Mouse (Mus musculus): Measurements from ENCODE around the gene Gm20388. TPM values are rescaled to one million over a fixed set of nuclear protein-coding genes. Genes with fewer than 3 reads are reported as not detected.

Gene Gm20388
- polyA plus RNA-seq, 1 experiment from 2014 or later = 5.3 TPM

GRCm38 (mm10) chr8:120324555-120324954, 413.9 kb downstream of the Gm20388 start:
- no peaks in the 10 kb centered on the region for H3K27me3 ChIP-seq (replicated peaks; ENCODE audit: control insufficient read depth, insufficient read depth, low read length)
- H3K4me1 ChIP-seq (replicated peaks; ENCODE audit: control insufficient read depth, insufficient read depth, low read length) = peaks cover 55% of the 10 kb centered on the region
- no peak for ATAC-seq (replicated peaks; ENCODE audit: low FRiP score)
- no peaks in the 10 kb centered on the region for H3K9me3 ChIP-seq (ENCODE audit: control insufficient read depth, low read length)
- H3K36me3 ChIP-seq (ENCODE audit: control insufficient read depth, insufficient read depth, low read length) = no peaks in the 10 kb centered on the region
- no peak overlapping the region for H3K4me2 ChIP-seq
- H3K27ac ChIP-seq (ENCODE audit: low read depth, low read length) = peak overlapping the region; percentile 77
- DNase-seq (ENCODE audit: low spot score) = no peak
- 60% methylated on average over 3 of the region's 3 CpGs for WGBS
- 0 out of 2 replicates have a peak overlapping the region, but pooled peaks have one; percentile 52 for H3K9ac ChIP-seq (ENCODE audit: low read depth, low read length)
- H3K4me3 ChIP-seq (ENCODE audit: low read depth, low read length) = no peak overlapping the region

GRCm38 (mm10) chr8:120325172-120325767, 414.6 kb downstream of the Gm20388 start:
- Histone ChIP-seq H3K9ac (ENCODE audit: low read depth, low read length) (peak overlapping the region; percentile 52), H3K27ac (ENCODE audit: low read depth, low read length) (peak overlapping the region; percentile 77)
- 44% methylated on average over 5 of the region's 5 CpGs for WGBS

GRCm38 (mm10) chr8:120327131-120327554, 416.5 kb downstream of the Gm20388 start:
- Histone ChIP-seq H3K36me3 (ENCODE audit: control insufficient read depth, insufficient read depth, low read length) (no peaks in the 10 kb centered on the region), H3K4me1 (replicated peaks; ENCODE audit: control insufficient read depth, insufficient read depth, low read length) (peaks cover 57% of the 10 kb centered on the region), H3K4me2 (no peak overlapping the region), H3K9me3 (ENCODE audit: control insufficient read depth, low read length) (no peaks in the 10 kb centered on the region), H3K4me3 (ENCODE audit: low read depth, low read length) (no peak overlapping the region), H3K9ac (ENCODE audit: low read depth, low read length) (no peak overlapping the region), H3K27me3 (replicated peaks; ENCODE audit: control insufficient read depth, insufficient read depth, low read length) (no peaks in the 10 kb centered on the region), H3K27ac (ENCODE audit: low read depth, low read length) (no peak overlapping the region)
- ATAC-seq (replicated peaks; ENCODE audit: low FRiP score) = peak; percentile 24; the same call in 1 of the 2 replicates
- DNase-seq (ENCODE audit: low spot score) = no peak
- 48% methylated on average over 3 of the region's 3 CpGs for WGBS

More at GRCm38 (mm10) chr8:120325172-120325767, 414.6 kb downstream of the Gm20388 start:
- Histone ChIP-seq H3K4me1 (replicated peaks; ENCODE audit: control insufficient read depth, insufficient read depth, low read length) (peaks cover 52% of the 10 kb centered on the region), H3K4me3 (ENCODE audit: low read depth, low read length) (no peak overlapping the region), H3K4me2 (peak overlapping the region; percentile 20; the same call in 1 of the 2 replicates), H3K36me3 (ENCODE audit: control insufficient read depth, insufficient read depth, low read length) (no peaks in the 10 kb centered on the region), H3K27me3 (replicated peaks; ENCODE audit: control insufficient read depth, insufficient read depth, low read length) (no peaks in the 10 kb centered on the region), H3K9me3 (ENCODE audit: control insufficient read depth, low read length) (no peaks in the 10 kb centered on the region)
- ATAC-seq (replicated peaks; ENCODE audit: low FRiP score) (peak; percentile 78), DNase-seq (ENCODE audit: low spot score) (no peak)

- WGBS = 66% methylated on average over 13 of the region's 13 CpGs
- ATAC-seq (replicated peaks; ENCODE audit: low FRiP score) (no peak), DNase-seq (ENCODE audit: low spot score) (no peak)
- H3K4me2 ChIP-seq = no peak overlapping the region
- H3K9ac ChIP-seq (ENCODE audit: low read depth, low read length) = no peak overlapping the region
- H3K27me3 ChIP-seq (replicated peaks; ENCODE audit: control insufficient read depth, insufficient read depth, low read length) = no peaks in the 10 kb centered on the region
- H3K4me3 ChIP-seq (ENCODE audit: low read depth, low read length) = no peak overlapping the region
- no peak overlapping the region; the same call in 1 of the 2 replicates for H3K27ac ChIP-seq (ENCODE audit: low read depth, low read length)
- H3K9me3 ChIP-seq (ENCODE audit: control insufficient read depth, low read length) = no peaks in the 10 kb centered on the region
- H3K36me3 ChIP-seq (ENCODE audit: control insufficient read depth, insufficient read depth, low read length) = no peaks in the 10 kb centered on the region
- H3K4me1 ChIP-seq (replicated peaks; ENCODE audit: control insufficient read depth, insufficient read depth, low read length) = peaks cover 50% of the 10 kb centered on the region
Observed at GRCm38 (mm10) chr8:120328361-120329022, 417.9 kb downstream of the Gm20388 start.

- Histone ChIP-seq H3K9ac (ENCODE audit: low read depth, low read length) (no peak overlapping the region), H3K36me3 (ENCODE audit: control insufficient read depth, insufficient read depth, low read length) (no peaks in the 10 kb centered on the region), H3K27ac (ENCODE audit: low read depth, low read length) (no peak overlapping the region), H3K4me3 (ENCODE audit: low read depth, low read length) (no peak overlapping the region), H3K4me2 (no peak overlapping the region), H3K27me3 (replicated peaks; ENCODE audit: control insufficient read depth, insufficient read depth, low read length) (no peaks in the 10 kb centered on the region), H3K9me3 (ENCODE audit: control insufficient read depth, low read length) (no peaks in the 10 kb centered on the region), H3K4me1 (replicated peaks; ENCODE audit: control insufficient read depth, insufficient read depth, low read length) (peaks cover 48% of the 10 kb centered on the region)
- no peak for ATAC-seq (replicated peaks; ENCODE audit: low FRiP score)
- WGBS = 87% methylated on average over 11 of the region's 11 CpGs
- DNase-seq (ENCODE audit: low spot score) = no peak
Observed at GRCm38 (mm10) chr8:120329030-120329748, 418.5 kb downstream of the Gm20388 start.

- H3K4me3 ChIP-seq (ENCODE audit: low read depth, low read length) = no peak overlapping the region
- no peaks in the 10 kb centered on the region for H3K36me3 ChIP-seq (ENCODE audit: control insufficient read depth, insufficient read depth, low read length)
- H3K4me1 ChIP-seq (replicated peaks; ENCODE audit: control insufficient read depth, insufficient read depth, low read length) = peaks cover 50% of the 10 kb centered on the region
- no peak for DNase-seq (ENCODE audit: low spot score)
- H3K27ac ChIP-seq (ENCODE audit: low read depth, low read length) = 0 out of 2 replicates have a peak overlapping the region, but pooled peaks have one; percentile 4
- H3K9ac ChIP-seq (ENCODE audit: low read depth, low read length) = peak overlapping the region; percentile 32; the same call in 1 of the 2 replicates
- no peak for ATAC-seq (replicated peaks; ENCODE audit: low FRiP score)
- H3K4me2 ChIP-seq = peak overlapping the region; percentile 7; the same call in 1 of the 2 replicates
- no peaks in the 10 kb centered on the region for H3K27me3 ChIP-seq (replicated peaks; ENCODE audit: control insufficient read depth, insufficient read depth, low read length)
- WGBS = 71% methylated on average over 7 of the region's 7 CpGs
- no peaks in the 10 kb centered on the region for H3K9me3 ChIP-seq (ENCODE audit: control insufficient read depth, low read length)
Observed at GRCm38 (mm10) chr8:120331027-120331426, 420.4 kb downstream of the Gm20388 start.

GRCm38 (mm10) chr8:120332379-120333229, 422.0 kb downstream of the Gm20388 start:
- ATAC-seq (replicated peaks; ENCODE audit: low FRiP score) = 0 out of 2 replicates have a peak, but pooled peaks have one; percentile 9
- H3K4me3 ChIP-seq (ENCODE audit: low read depth, low read length) = peak overlapping the region; percentile 11; the same call in 1 of the 2 replicates
- 43% methylated on average over 16 of the region's 16 CpGs for WGBS
- H3K9ac ChIP-seq (ENCODE audit: low read depth, low read length) = no peak overlapping the region
- peak overlapping the region; percentile 34 for H3K4me2 ChIP-seq
- DNase-seq (ENCODE audit: low spot score) = no peak
- H3K4me1 ChIP-seq (replicated peaks; ENCODE audit: control insufficient read depth, insufficient read depth, low read length) = peaks cover 57% of the 10 kb centered on the region
- H3K36me3 ChIP-seq (ENCODE audit: control insufficient read depth, insufficient read depth, low read length) = no peaks in the 10 kb centered on the region
- H3K27me3 ChIP-seq (replicated peaks; ENCODE audit: control insufficient read depth, insufficient read depth, low read length) = no peaks in the 10 kb centered on the region
- peak overlapping the region; percentile 60 for H3K27ac ChIP-seq (ENCODE audit: low read depth, low read length)
- no peaks in the 10 kb centered on the region for H3K9me3 ChIP-seq (ENCODE audit: control insufficient read depth, low read length)

GRCm38 (mm10) chr8:120333681-120334080, 423.0 kb downstream of the Gm20388 start:
- peak overlapping the region; percentile 9; the same call in 1 of the 2 replicates for H3K27ac ChIP-seq (ENCODE audit: low read depth, low read length)
- no peaks in the 10 kb centered on the region for H3K27me3 ChIP-seq (replicated peaks; ENCODE audit: control insufficient read depth, insufficient read depth, low read length)
- 62% methylated on average over 4 of the region's 4 CpGs for WGBS

More at GRCm38 (mm10) chr8:120333681-120334080, 423.0 kb downstream of the Gm20388 start:
- no peak for DNase-seq (ENCODE audit: low spot score)
- Histone ChIP-seq H3K9ac (ENCODE audit: low read depth, low read length) (no peak overlapping the region), H3K4me2 (no peak overlapping the region), H3K9me3 (ENCODE audit: control insufficient read depth, low read length) (no peaks in the 10 kb centered on the region), H3K4me1 (replicated peaks; ENCODE audit: control insufficient read depth, insufficient read depth, low read length) (peaks cover 52% of the 10 kb centered on the region), H3K36me3 (ENCODE audit: control insufficient read depth, insufficient read depth, low read length) (no peaks in the 10 kb centered on the region), H3K4me3 (ENCODE audit: low read depth, low read length) (no peak overlapping the region)
- ATAC-seq (replicated peaks; ENCODE audit: low FRiP score) = no peak
